Mouse (Mus musculus): ENCODE measurements around the gene Rbfox1. TPM values are rescaled to one million over a fixed set of nuclear protein-coding genes. Genes with fewer than 3 reads are reported as not detected.

The Rbfox1 gene
- total and polyA plus RNA-seq, 3 experiments: not detected

GRCm38 (mm10) chr16:6531459-6531858 is 646.3 kb downstream of the Rbfox1 start:
- Histone ChIP-seq H3K79me2 (ENCODE audit: control insufficient read depth, insufficient read depth, low read length, poor library complexity) (no peaks in the 10 kb centered on the region), H3K4me3 (ENCODE audit: control insufficient read depth in 1 of 2, insufficient read depth in 1 of 2, low read depth in 2 of 2, low read length in 2 of 2) (no peak overlapping the region), H3K27me3 (ENCODE audit: control insufficient read depth in 1 of 2, insufficient read depth in 2 of 2, low read length in 2 of 2) (no peaks in the 10 kb centered on the region), H3K9ac (ENCODE audit: control insufficient read depth, low read depth, low read length, poor library complexity, severe bottlenecking) (no peak overlapping the region), H3K27ac (ENCODE audit: control insufficient read depth, low read depth, low read length) (no peak overlapping the region), H3K4me1 (ENCODE audit: control insufficient read depth in 1 of 2, insufficient read depth in 2 of 2, low read length in 2 of 2) (no peaks in the 10 kb centered on the region), H3K36me3 (ENCODE audit: control insufficient read depth in 1 of 2, insufficient read depth in 2 of 2, low read length in 2 of 2) (no peaks in the 10 kb centered on the region), H3K9me3 (replicated peaks; ENCODE audit: insufficient read depth, low read length) (no peaks in the 10 kb centered on the region)
- TF ChIP-seq POLR2AphosphoS5 (IDR thresholded peaks at IDR 0.05; ENCODE audit: borderline replicate concordance, low read depth, low read length) (no peak), NRF1 (IDR thresholded peaks at IDR 0.05; ENCODE audit: insufficient read depth, low read depth, low read length, poor library complexity, severe bottlenecking) (no peak), RCOR1 (IDR thresholded peaks at IDR 0.05; ENCODE audit: low read depth, low read length) (no peak), EP300 (IDR thresholded peaks at IDR 0.05; ENCODE audit: low read depth in 1 of 2, low read length in 2 of 2) (no peak), ZMIZ1 (IDR thresholded peaks at IDR 0.05; ENCODE audit: low read depth, low read length) (no peak), RAD21 (IDR thresholded peaks at IDR 0.05; ENCODE audit: low read depth, low read length) (no peak), ZC3H11A (IDR thresholded peaks at IDR 0.05; ENCODE audit: low read depth, low read length) (no peak), USF1 (IDR thresholded peaks at IDR 0.05; ENCODE audit: low read depth, low read length) (no peak), SMC3 (IDR thresholded peaks at IDR 0.05; ENCODE audit: low read depth, low read length) (no peak), POLR2AphosphoS2 (IDR thresholded peaks at IDR 0.05; ENCODE audit: low read length) (no peak), HCFC1 (IDR thresholded peaks at IDR 0.05; ENCODE audit: low read depth, low read length) (no peak), MAZ (IDR thresholded peaks at IDR 0.05; ENCODE audit: low read depth, low read length) (no peak), ETS1 (IDR thresholded peaks at IDR 0.05; ENCODE audit: low read depth, low read length) (no peak), JUND (IDR thresholded peaks at IDR 0.05; ENCODE audit: low read depth, low read length) (no peak), CHD1 (IDR thresholded peaks at IDR 0.05; ENCODE audit: low read depth, low read length) (no peak), CTCF (IDR thresholded peaks at IDR 0.05 in 2 of 3, conservative IDR thresholded peaks at IDR 0.05 in 1 of 3; ENCODE audit: control insufficient read depth in 1 of 3, insufficient read depth in 1 of 3, low read depth in 2 of 3, low read length in 3 of 3, poor library complexity in 1 of 3, severe bottlenecking in 1 of 3) (no peak), ZKSCAN1 (IDR thresholded peaks at IDR 0.05; ENCODE audit: low read depth, low read length) (no peak), UBTF (IDR thresholded peaks at IDR 0.05; ENCODE audit: borderline replicate concordance, insufficient read depth, low read depth, low read length) (no peak)
- no peak for DNase-seq (ENCODE audit: low read depth, low spot score)

GRCm38 (mm10) chr16:6532077-6532995 is 647.2 kb downstream of the Rbfox1 start:
- no peak overlapping the region for H3K27ac ChIP-seq (ENCODE audit: control insufficient read depth, low read depth, low read length)

More at GRCm38 (mm10) chr16:6532077-6532995, 647.2 kb downstream of the Rbfox1 start:
- Histone ChIP-seq H3K27me3 (ENCODE audit: control insufficient read depth in 1 of 2, insufficient read depth in 2 of 2, low read length in 2 of 2) (no peaks in the 10 kb centered on the region), H3K9me3 (replicated peaks; ENCODE audit: insufficient read depth, low read length) (no peaks in the 10 kb centered on the region), H3K36me3 (ENCODE audit: control insufficient read depth in 1 of 2, insufficient read depth in 2 of 2, low read length in 2 of 2) (no peaks in the 10 kb centered on the region), H3K4me3 (ENCODE audit: control insufficient read depth in 1 of 2, insufficient read depth in 1 of 2, low read depth in 2 of 2, low read length in 2 of 2) (no peak overlapping the region), H3K9ac (ENCODE audit: control insufficient read depth, low read depth, low read length, poor library complexity, severe bottlenecking) (no peak overlapping the region), H3K4me1 (ENCODE audit: control insufficient read depth in 1 of 2, insufficient read depth in 2 of 2, low read length in 2 of 2) (no peaks in the 10 kb centered on the region), H3K79me2 (ENCODE audit: control insufficient read depth, insufficient read depth, low read length, poor library complexity) (no peaks in the 10 kb centered on the region)
- DNase-seq (ENCODE audit: low read depth, low spot score): no peak
- TF ChIP-seq ZKSCAN1 (IDR thresholded peaks at IDR 0.05; ENCODE audit: low read depth, low read length) (no peak), RCOR1 (IDR thresholded peaks at IDR 0.05; ENCODE audit: low read depth, low read length) (no peak), ZNF384 (IDR thresholded peaks at IDR 0.05; ENCODE audit: low read depth, low read length) (no peak), GATA1 (IDR thresholded peaks at IDR 0.05; ENCODE audit: low read depth, low read length) (no peak), CTCF (IDR thresholded peaks at IDR 0.05 in 2 of 3, conservative IDR thresholded peaks at IDR 0.05 in 1 of 3; ENCODE audit: control insufficient read depth in 1 of 3, insufficient read depth in 1 of 3, low read depth in 2 of 3, low read length in 3 of 3, poor library complexity in 1 of 3, severe bottlenecking in 1 of 3) (no peak), TBP (IDR thresholded peaks at IDR 0.05; ENCODE audit: low read depth, low read length) (no peak), UBTF (IDR thresholded peaks at IDR 0.05; ENCODE audit: borderline replicate concordance, insufficient read depth, low read depth, low read length) (no peak)
